Comparison of ENCODE assay signal across 8 mouse cellular contexts in genomic region chr6:36691497-36691896, GRCm38 (mm10).
A peak's percentile ranks its signal among the peaks of the same experiment; 100 is the strongest.
DNase-seq lines count a peak whose midpoint lies in the region; ATAC-seq lines count a peak whose summit lies in the region.

No protein-coding gene starts in this region.

- H3K9me3 ChIP-seq in forebrain, embryonic 15.5 days: no peaks in the 10 kb centered on the region
- no peaks in the 10 kb centered on the region for H3K9me3 ChIP-seq in hindbrain, embryonic 14.5 days (ENCODE audit: control insufficient read depth, low read length)

- H3K27ac ChIP-seq in forebrain, embryonic 15.5 days (replicated peaks): no peak overlapping the region
- no peak overlapping the region for H3K27ac ChIP-seq in hindbrain, embryonic 14.5 days

- peak; percentile 70 for DNase-seq in MN1 (ENCODE audit: low spot score)
- DNase-seq in cerebellum, adult 11-12 months: peak; percentile 18
- peak; percentile 77 for DNase-seq in hindbrain, embryonic 14.5 days (ENCODE audit: low spot score)
- peak; percentile 63 for DNase-seq in layer of hippocampus, adult 9-11 months
- DNase-seq in lung, postnatal 14 days: peak; percentile 55
- DNase-seq in right cerebral cortex, postnatal 14 days: peak; percentile 29
- no peak for DNase-seq in thymus, postnatal 25 days

- H3K9ac ChIP-seq in forebrain, embryonic 15.5 days (replicated peaks): no peak overlapping the region
- no peak overlapping the region for H3K9ac ChIP-seq in hindbrain, embryonic 14.5 days

- 0% methylated on average over 1 of the region's 1 CpGs for WGBS in forebrain, embryonic 15.5 days
- 4% methylated on average over 1 of the region's 1 CpGs for WGBS in hindbrain, embryonic 14.5 days

- ATAC-seq in forebrain, embryonic 15.5 days (replicated peaks): peak; percentile 93
- ATAC-seq in hindbrain, embryonic 14.5 days (ENCODE audit: low FRiP score): peak; percentile 79

- H3K4me2 ChIP-seq in forebrain, embryonic 15.5 days (replicated peaks): no peak overlapping the region
- H3K4me2 ChIP-seq in hindbrain, embryonic 14.5 days (replicated peaks): no peak overlapping the region

- H3K4me1 ChIP-seq in forebrain, embryonic 15.5 days: 0 out of 2 replicates have a peak, but pooled peaks cover 2% of the 10 kb centered on the region
- no peaks in the 10 kb centered on the region for H3K4me1 ChIP-seq in hindbrain, embryonic 14.5 days (replicated peaks; ENCODE audit: control insufficient read depth, insufficient read depth, low read length)

- no peaks in the 10 kb centered on the region for H3K27me3 ChIP-seq in forebrain, embryonic 15.5 days
- no peaks in the 10 kb centered on the region for H3K27me3 ChIP-seq in hindbrain, embryonic 14.5 days (ENCODE audit: control insufficient read depth, insufficient read depth, low read length)

- no peaks in the 10 kb centered on the region for H3K36me3 ChIP-seq in forebrain, embryonic 15.5 days
- H3K36me3 ChIP-seq in hindbrain, embryonic 14.5 days (replicated peaks; ENCODE audit: control insufficient read depth, insufficient read depth): no peaks in the 10 kb centered on the region

- H3K4me3 ChIP-seq in forebrain, embryonic 15.5 days: no peak overlapping the region
- H3K4me3 ChIP-seq in hindbrain, embryonic 14.5 days (replicated peaks; ENCODE audit: low read length): no peak overlapping the region
